Mouse (Mus musculus): Measurements from ENCODE around the gene Zfp689. TPM values are rescaled to one million over a fixed set of nuclear protein-coding genes. Genes with fewer than 3 reads are reported as not detected.
"Not testable (repeated sequence)": the region's sequence is repeated elsewhere in the genome, so short reads cannot be mapped to it uniquely, and the experiment has no call there.

The Zfp689 gene
- polyA plus RNA-seq, 1 experiment from 2014 or later: 6.5 TPM

DNA sequence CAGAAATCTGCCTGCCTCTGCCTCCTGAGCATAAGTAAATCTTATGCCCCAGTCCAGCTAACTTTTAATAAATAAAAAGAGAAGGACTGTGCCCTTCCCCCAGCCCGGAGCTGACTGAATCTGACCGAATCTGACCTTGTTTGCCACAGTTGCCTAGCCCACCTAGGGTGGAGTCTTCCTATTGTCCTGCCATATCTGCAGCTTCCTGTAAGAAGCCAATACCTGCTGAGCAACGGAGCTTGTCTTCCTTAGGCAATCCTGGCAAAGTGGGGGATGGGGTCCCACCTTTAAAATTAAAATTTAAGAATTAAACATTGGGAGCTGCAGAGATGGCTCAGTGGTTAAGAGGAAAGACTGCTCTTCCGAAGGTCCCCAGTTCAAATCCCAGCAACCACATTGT is 17.6 kb upstream of the Zfp689 start:
- H3K4me2 ChIP-seq: no peak overlapping the region
- no peak overlapping the region for H3K4me3 ChIP-seq
- ATAC-seq (ENCODE audit: borderline replicate concordance, extremely low read depth, low FRiP score, low TSS enrichment): no peak
- peaks cover 29% of the 10 kb centered on the region for H3K36me3 ChIP-seq
- WGBS: 90% methylated on average over 4 of the region's 4 CpGs
- no peak overlapping the region for H3K9ac ChIP-seq
- H3K27me3 ChIP-seq: no peaks in the 10 kb centered on the region
- H3K9me3 ChIP-seq: no peaks in the 10 kb centered on the region
- H3K27ac ChIP-seq: no peak overlapping the region
- H3K4me1 ChIP-seq: peaks cover 7% of the 10 kb centered on the region; the same call in 1 of the 2 replicates

DNA sequence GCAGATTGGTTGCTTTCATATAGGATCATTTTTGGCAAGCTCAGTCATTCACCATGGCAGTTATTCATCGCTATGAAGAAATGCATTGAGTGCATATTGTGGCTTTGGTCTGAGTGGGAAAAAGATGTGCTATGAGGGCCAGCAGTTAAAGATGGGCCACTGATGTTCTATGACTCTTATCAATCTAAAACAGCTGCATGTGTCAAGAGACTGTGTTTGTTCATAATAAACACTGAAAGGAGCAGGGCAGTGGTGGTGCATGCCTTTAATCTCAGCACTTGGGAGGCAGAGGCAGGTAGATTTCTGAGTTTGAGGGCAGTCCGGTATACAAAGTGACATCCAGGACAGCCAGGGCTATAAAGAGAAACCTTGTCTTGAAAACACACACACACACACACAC is 16.7 kb upstream of the Zfp689 start:
- 86% methylated on average over 2 of the region's 2 CpGs for WGBS
- H3K27me3 ChIP-seq; H3K27ac ChIP-seq; H3K4me2 ChIP-seq; H3K9me3 ChIP-seq; ATAC-seq (ENCODE audit: borderline replicate concordance, extremely low read depth, low FRiP score, low TSS enrichment); H3K4me3 ChIP-seq; H3K9ac ChIP-seq; H3K4me1 ChIP-seq: not testable (repeated sequence)
- peaks cover 34% of the 10 kb centered on the region for H3K36me3 ChIP-seq

DNA sequence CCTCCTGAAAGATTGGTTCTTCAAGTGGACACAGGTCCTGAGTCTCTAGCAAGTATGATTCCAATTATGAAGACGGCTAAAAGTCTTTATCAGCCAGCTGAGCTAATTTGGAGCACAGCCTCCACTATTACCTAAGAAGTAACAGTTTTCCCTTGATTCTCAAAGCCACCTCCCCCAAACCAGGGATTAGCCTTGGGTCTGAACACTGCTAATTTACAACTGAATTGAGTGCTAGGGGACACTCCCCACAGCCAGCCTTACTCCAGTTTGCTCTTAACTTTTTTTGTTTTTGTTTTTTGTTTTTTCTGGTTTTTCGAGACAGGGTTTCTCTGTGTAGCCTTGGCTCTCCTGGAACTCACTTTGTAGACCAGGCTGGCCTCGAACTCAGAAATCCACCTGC is 16.2 kb upstream of the Zfp689 start:
- 86% methylated on average over 3 of the region's 3 CpGs for WGBS
- no peak overlapping the region for H3K27ac ChIP-seq
- H3K9me3 ChIP-seq: no peaks in the 10 kb centered on the region
- peaks cover 7% of the 10 kb centered on the region; the same call in 1 of the 2 replicates for H3K4me1 ChIP-seq
- H3K4me3 ChIP-seq: no peak overlapping the region
- no peak overlapping the region for H3K9ac ChIP-seq
- no peaks in the 10 kb centered on the region for H3K27me3 ChIP-seq
- no peak overlapping the region for H3K4me2 ChIP-seq
- ATAC-seq (ENCODE audit: borderline replicate concordance, extremely low read depth, low FRiP score, low TSS enrichment): no peak
- H3K36me3 ChIP-seq: peaks cover 37% of the 10 kb centered on the region

DNA sequence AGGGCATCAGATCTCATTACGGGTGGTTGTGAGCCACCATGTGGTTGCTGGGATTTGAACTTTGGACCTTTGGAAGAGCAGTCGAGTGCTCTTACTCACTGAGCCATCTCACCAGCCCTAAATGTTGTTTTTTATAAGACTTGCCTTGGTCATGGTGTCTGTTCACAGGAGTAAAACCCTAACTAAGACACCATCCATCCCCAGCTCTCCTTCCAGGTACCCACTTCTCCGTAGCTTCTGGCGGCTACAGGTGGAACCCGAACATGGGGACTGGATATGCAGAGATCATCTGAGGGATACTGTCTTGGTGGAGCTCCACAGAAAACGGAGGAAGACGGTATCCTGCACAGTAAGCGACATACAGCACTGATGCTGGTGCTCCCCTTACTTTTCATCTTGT is 10.4 kb upstream of the Zfp689 start, which contains the start of gene Prr14:
Prr14 (plus strand) TSS at position 301 of the 400 bp plus-strand sequence.
- not testable (repeated sequence) for H3K4me3 ChIP-seq; H3K4me1 ChIP-seq; ATAC-seq (ENCODE audit: borderline replicate concordance, extremely low read depth, low FRiP score, low TSS enrichment); H3K27ac ChIP-seq; H3K4me2 ChIP-seq; H3K9ac ChIP-seq; H3K9me3 ChIP-seq; H3K27me3 ChIP-seq
- WGBS: 94% methylated on average over 8 of the region's 8 CpGs
- peaks cover 50% of the 10 kb centered on the region for H3K36me3 ChIP-seq

DNA sequence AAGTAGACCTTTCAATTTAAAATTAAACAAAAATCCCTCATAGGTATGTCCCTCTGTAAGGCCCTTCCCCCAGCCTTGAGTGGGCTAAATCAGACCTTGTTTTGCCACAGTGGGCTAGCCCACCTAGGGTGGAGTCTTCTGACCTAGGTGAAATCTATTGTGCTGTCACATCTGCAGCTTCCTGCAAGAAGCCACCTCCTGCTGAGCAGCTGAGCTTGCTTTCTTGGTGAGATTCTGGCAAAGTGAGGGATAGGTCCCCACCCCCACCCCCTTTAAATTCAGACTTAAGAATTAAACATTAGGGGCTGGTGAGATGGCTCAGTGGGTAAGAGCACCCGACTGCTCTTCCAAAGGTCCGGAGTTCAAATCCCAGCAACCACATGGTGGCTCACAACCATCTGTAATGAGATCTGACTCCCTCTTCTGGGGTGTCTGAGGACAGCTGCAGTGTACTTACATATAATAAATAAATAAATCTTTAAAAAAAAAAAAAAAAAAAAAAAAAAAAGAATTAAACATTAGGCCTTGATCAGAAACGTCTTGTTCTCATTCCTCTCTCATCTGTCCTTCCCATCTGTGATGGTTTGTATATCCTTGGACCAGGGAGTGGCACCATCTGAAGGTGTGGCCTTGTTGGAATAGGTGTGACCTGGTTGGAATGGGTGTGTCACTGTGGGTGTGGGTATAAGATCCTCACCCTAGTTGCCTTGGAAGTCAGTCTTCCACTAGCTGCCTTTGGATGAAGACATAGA is 9.6 kb upstream of the Zfp689 start:
- H3K4me2 ChIP-seq; H3K4me1 ChIP-seq; H3K9me3 ChIP-seq; H3K9ac ChIP-seq; H3K27ac ChIP-seq; H3K27me3 ChIP-seq; ATAC-seq (ENCODE audit: borderline replicate concordance, extremely low read depth, low FRiP score, low TSS enrichment); H3K4me3 ChIP-seq: not testable (repeated sequence)
- 78% methylated on average over 3 of the region's 3 CpGs for WGBS
- H3K36me3 ChIP-seq: peaks cover 50% of the 10 kb centered on the region

DNA sequence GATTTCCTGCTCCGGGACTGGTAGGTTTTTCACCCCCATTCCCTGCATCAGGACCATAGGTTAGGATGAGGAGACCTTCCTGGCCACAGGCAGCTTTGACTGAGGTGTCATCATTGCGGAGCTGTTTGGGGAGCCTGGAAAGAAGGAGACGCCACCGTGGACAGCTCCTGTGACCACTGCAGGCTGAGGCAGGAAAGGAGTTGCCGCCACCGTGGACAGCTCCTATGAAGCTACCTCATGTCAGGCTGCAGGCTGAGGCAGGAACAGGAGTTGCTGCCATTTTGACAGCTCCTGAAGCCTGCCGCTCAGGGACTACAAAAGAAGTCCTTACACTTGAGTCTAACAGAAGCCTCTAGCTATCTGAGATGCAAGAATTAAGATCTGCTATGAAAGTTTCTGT is 5.9 kb upstream of the Zfp689 start:
- Histone ChIP-seq H3K27me3 (no peaks in the 10 kb centered on the region), H3K4me1 (peaks cover 18% of the 10 kb centered on the region), H3K27ac (no peak overlapping the region), H3K9ac (no peak overlapping the region), H3K4me2 (no peak overlapping the region), H3K4me3 (no peak overlapping the region), H3K36me3 (peaks cover 43% of the 10 kb centered on the region), H3K9me3 (no peaks in the 10 kb centered on the region)
- WGBS: 85% methylated on average over 7 of the region's 7 CpGs
- ATAC-seq (ENCODE audit: borderline replicate concordance, extremely low read depth, low FRiP score, low TSS enrichment): no peak

DNA sequence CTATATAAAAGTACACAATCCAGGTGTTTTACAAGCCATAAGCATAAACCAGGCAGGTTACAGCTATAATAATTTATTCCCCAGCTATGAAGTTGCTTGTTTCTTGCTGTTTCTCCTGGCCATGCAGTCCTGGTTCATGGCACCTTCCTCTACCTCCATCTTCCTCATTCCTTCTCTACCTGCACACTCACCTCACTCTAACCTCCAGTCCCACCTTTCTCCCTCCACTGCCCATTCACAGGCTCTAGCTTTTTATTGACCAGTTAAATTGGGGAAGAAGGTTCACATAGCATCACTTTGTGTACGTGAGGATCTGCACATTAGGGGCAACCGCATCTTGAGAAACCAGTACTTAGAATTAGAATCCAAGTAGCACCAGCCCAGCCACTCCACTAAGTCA is 4.1 kb upstream of the Zfp689 start:
- no peak overlapping the region for H3K4me3 ChIP-seq
- H3K4me2 ChIP-seq: no peak overlapping the region
- no peak overlapping the region for H3K27ac ChIP-seq
- 98% methylated on average over 2 of the region's 2 CpGs for WGBS
- H3K9me3 ChIP-seq: no peaks in the 10 kb centered on the region
- no peak for ATAC-seq (ENCODE audit: borderline replicate concordance, extremely low read depth, low FRiP score, low TSS enrichment)
- no peak overlapping the region for H3K9ac ChIP-seq
- peaks cover 37% of the 10 kb centered on the region for H3K36me3 ChIP-seq
- no peaks in the 10 kb centered on the region for H3K27me3 ChIP-seq
- peaks cover 26% of the 10 kb centered on the region for H3K4me1 ChIP-seq

DNA sequence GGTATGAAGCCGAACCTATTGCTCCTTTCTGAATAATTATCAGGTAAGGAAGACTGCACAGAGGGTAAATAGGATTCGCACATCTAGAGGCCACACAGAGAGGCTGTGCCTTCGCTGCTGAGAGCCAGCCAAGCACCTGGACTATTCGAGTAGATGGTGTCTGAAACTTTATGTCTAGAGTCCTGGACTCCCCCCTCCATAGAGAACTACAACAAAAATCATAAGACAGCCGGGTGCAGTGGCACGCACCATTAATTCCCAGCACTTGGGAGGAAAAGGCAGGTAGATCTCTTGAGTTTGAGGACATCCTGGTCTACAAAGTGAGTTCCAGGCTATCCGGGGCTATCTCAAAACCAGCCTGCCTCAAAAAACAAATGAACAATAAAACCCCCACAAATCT is 1.0 kb upstream of the Zfp689 start:
- Histone ChIP-seq H3K27ac (no peak overlapping the region), H3K4me2 (peak overlapping the region; percentile 78), H3K9me3 (no peaks in the 10 kb centered on the region), H3K4me1 (peaks cover 32% of the 10 kb centered on the region), H3K36me3 (peaks cover 28% of the 10 kb centered on the region), H3K27me3 (no peaks in the 10 kb centered on the region), H3K9ac (peak overlapping the region; percentile 42), H3K4me3 (peak overlapping the region; percentile 82)
- ATAC-seq (ENCODE audit: borderline replicate concordance, extremely low read depth, low FRiP score, low TSS enrichment): no peak
- WGBS: 79% methylated on average over 7 of the region's 7 CpGs

DNA sequence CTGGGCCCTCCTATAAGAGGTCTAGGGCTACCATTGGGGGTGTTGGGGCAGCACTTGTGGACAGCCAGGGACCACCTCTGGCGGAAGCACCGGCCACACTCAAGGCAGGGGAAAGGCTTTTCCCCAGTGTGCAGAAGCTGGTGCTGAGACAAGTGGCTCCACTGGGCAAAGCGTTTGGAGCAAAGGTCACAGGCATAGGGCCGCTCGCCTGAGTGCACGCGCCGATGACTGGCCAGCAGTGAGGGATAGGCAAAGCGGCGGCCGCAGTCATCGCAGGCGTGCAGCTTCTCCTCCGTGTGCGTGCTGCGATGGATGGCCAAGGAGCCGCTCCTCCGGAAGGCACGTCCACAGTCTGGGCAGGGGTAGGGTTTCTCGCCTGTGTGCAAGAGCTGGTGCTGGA is 5.0 kb downstream of the Zfp689 start:
- Histone ChIP-seq H3K4me3 (no peak overlapping the region), H3K4me1 (peaks cover 8% of the 10 kb centered on the region), H3K9ac (no peak overlapping the region), H3K4me2 (no peak overlapping the region), H3K27ac (no peak overlapping the region), H3K36me3 (peaks cover 42% of the 10 kb centered on the region), H3K27me3 (no peaks in the 10 kb centered on the region), H3K9me3 (no peaks in the 10 kb centered on the region)
- ATAC-seq (ENCODE audit: borderline replicate concordance, extremely low read depth, low FRiP score, low TSS enrichment): no peak
- 87% methylated on average over 20 of the region's 20 CpGs for WGBS

DNA sequence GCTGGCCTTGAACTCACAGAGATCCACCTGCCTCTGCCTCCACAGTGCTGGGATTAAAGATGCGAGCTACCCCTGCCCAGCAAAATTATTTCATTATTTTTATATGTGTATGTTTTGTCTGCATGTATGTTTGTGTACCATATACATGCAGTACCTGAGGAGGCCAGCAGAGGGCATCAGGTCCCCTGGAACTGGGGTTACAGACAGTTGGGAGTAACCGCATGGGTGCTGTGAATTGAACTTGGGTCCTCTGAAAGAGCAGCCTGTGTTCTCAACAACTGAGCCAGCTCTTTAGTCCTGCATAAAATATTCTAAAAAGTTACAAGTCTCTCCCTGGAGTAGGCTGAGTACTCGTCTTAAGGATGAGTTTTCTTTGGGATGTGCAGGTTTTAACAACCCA is 11.2 kb downstream of the Zfp689 start:
- no peak overlapping the region for H3K4me2 ChIP-seq
- H3K4me3 ChIP-seq: no peak overlapping the region
- no peak for ATAC-seq (ENCODE audit: borderline replicate concordance, extremely low read depth, low FRiP score, low TSS enrichment)
- no peaks in the 10 kb centered on the region for H3K27me3 ChIP-seq
- peaks cover 7% of the 10 kb centered on the region; the same call in 1 of the 2 replicates for H3K36me3 ChIP-seq
- H3K9me3 ChIP-seq: no peaks in the 10 kb centered on the region
- no peaks in the 10 kb centered on the region for H3K4me1 ChIP-seq
- WGBS: 90% methylated on average over 3 of the region's 3 CpGs
- H3K27ac ChIP-seq: no peak overlapping the region
- no peak overlapping the region for H3K9ac ChIP-seq

DNA sequence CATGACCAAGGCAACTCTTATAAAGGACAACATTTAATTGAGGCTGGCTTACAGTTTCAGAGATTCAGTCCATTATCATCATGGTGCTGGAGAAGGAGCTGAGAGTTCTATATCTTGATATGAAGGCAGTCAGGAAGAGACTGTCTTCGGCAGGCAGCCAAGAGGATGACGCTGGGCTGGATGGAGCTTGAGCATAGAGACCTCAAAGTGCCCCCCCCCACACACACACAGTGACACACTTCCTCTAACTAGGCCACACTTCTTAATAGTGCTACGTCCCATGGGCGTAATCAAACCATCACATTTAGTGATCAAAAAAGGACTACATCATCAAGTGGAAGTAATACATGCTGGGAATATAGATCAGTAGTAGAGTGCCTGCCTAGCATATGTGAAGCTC is 13.8 kb downstream of the Zfp689 start:
- WGBS: 86% methylated on average over 4 of the region's 4 CpGs

DNA sequence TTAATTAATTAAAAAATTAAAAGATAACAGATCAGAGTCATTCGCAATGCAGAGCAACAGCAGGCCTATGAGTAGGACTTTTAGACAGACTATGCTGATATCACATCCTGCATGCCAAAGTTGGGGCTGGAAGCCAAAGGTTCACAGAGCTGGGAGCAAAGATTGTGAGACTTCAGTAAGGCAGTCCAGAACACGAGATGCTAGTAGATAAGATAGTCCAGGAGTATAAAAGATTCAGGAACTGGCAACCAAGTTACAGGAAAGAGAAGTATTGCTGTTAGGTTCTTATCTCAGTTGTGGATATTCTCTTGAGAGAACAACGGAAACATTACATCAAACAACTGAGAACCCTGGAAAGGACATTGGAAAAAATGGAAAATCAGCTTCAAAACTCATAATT is 22.6 kb downstream of the Zfp689 start:
- Histone ChIP-seq H3K4me3 (no peak overlapping the region), H3K36me3 (no peaks in the 10 kb centered on the region), H3K4me1 (peaks cover 7% of the 10 kb centered on the region), H3K4me2 (no peak overlapping the region), H3K9me3 (no peaks in the 10 kb centered on the region), H3K27ac (no peak overlapping the region), H3K9ac (no peak overlapping the region), H3K27me3 (peaks cover 5% of the 10 kb centered on the region; the same call in 1 of the 2 replicates)
- WGBS: 45% methylated on average over 3 of the region's 3 CpGs
- no peak for ATAC-seq (ENCODE audit: borderline replicate concordance, extremely low read depth, low FRiP score, low TSS enrichment)

More for the DNA sequence above, 13.8 kb downstream of the Zfp689 start:
- H3K27me3 ChIP-seq: no peaks in the 10 kb centered on the region
- H3K9me3 ChIP-seq: no peaks in the 10 kb centered on the region
- no peak overlapping the region for H3K9ac ChIP-seq
- no peak for ATAC-seq (ENCODE audit: borderline replicate concordance, extremely low read depth, low FRiP score, low TSS enrichment)
- H3K4me3 ChIP-seq: no peak overlapping the region
- H3K4me1 ChIP-seq: no peaks in the 10 kb centered on the region
- H3K36me3 ChIP-seq: no peaks in the 10 kb centered on the region
- H3K4me2 ChIP-seq: no peak overlapping the region
- H3K27ac ChIP-seq: no peak overlapping the region

All from lung, embryonic 15.5 days (tissue).